Mouse (Mus musculus) midbrain, embryonic 16.5 days (tissue): ENCODE data around the gene Vps18. TPM values are rescaled to one million over a fixed set of nuclear protein-coding genes. Genes with fewer than 3 reads are reported as not detected.

ENCODE experiments used
- ATAC-seq: fragments of 200-750 bp; cut with Nextera tagmentation; 2 replicates; pipeline ENCODE4 v1.8.0; 2017; ENCODE audit warnings: moderate TSS enrichment
- H3K27ac ChIP-seq: fragments of 300-500 bp; sonication (generic); 2 replicates; pipeline ENCODE4 v1.5.1; 2014; ENCODE audit warnings: mild to moderate bottlenecking, low read length, mixed read lengths
- H3K27me3 ChIP-seq: fragments of 300-500 bp; sonication (generic); 2 replicates; pipeline ENCODE4 v1.6.1; 2014; ENCODE audit warnings: low read depth, low read length, mixed read lengths; ENCODE audit not compliant: control insufficient read depth, insufficient read depth
- H3K36me3 ChIP-seq: fragments of 300-500 bp; sonication (generic); 2 replicates; pipeline ENCODE4 v1.6.1; 2014; ENCODE audit warnings: mild to moderate bottlenecking, low read length, moderate library complexity, mixed read lengths; ENCODE audit not compliant: control insufficient read depth, insufficient read depth
- H3K4me1 ChIP-seq: fragments of 300-500 bp; sonication (generic); 2 replicates; pipeline ENCODE4 v1.6.1; 2014; ENCODE audit warnings: mild to moderate bottlenecking, low read length, mixed read lengths; ENCODE audit not compliant: control insufficient read depth, insufficient read depth
- H3K4me2 ChIP-seq: fragments of 300-500 bp; sonication (generic); 2 replicates; pipeline ENCODE4 v1.6.1; 2014; ENCODE audit warnings: mild to moderate bottlenecking, low read length, mixed read lengths
- H3K4me3 ChIP-seq: fragments of 300-500 bp; sonication (generic); 2 replicates; pipeline ENCODE4 v1.5.1; 2014; ENCODE audit warnings: low read depth, mild to moderate bottlenecking, low read length, moderate library complexity, mixed read lengths
- H3K9ac ChIP-seq: fragments of 300-500 bp; sonication (generic); 2 replicates; pipeline ENCODE4 v1.6.1; 2014; ENCODE audit warnings: low read depth, low read length, mixed read lengths
- H3K9me3 ChIP-seq: fragments of 300-500 bp; sonication (generic); replicated peaks from 2 replicates; pipeline ENCODE4 v1.6.1; 2014; ENCODE audit warnings: mild to moderate bottlenecking, low read length, mixed read lengths; ENCODE audit not compliant: control insufficient read depth, poor library complexity, severe bottlenecking
- WGBS: fragments of 180-500 bp; shearing (Covaris S2); extraction: QIAGEN DNeasy Blood & Tissue Kit; methylation state at CpG from one replicate; pipeline ENCODE4 v1.1.7; 2014; 5-methylcytosine and 5-hydroxymethylcytosine counted together
- polyA plus RNA-seq: library from polyadenylated mRNA; unstranded; fragments of >200 nt; fragmentation: Nextera tagmentation; extraction: Ambion mirVana; gene quantifications from 2 replicates; pipeline ENCODE4 v1.2.1, GENCODE M21; 2015

The Vps18 gene
- 30.2 and 31.7 TPM in 2 replicates for polyA plus RNA-seq

GRCm38 (mm10) chr2:119288270-119288882 is at the start of gene Vps18:
TSS of gene Vps18 (plus strand) at chr2:119288740.
- peak; percentile 95 for ATAC-seq
- under 1% methylated on average over 30 of the region's 31 CpGs for WGBS
- peaks cover 11% of the 10 kb centered on the region for H3K36me3 ChIP-seq

DNA sequence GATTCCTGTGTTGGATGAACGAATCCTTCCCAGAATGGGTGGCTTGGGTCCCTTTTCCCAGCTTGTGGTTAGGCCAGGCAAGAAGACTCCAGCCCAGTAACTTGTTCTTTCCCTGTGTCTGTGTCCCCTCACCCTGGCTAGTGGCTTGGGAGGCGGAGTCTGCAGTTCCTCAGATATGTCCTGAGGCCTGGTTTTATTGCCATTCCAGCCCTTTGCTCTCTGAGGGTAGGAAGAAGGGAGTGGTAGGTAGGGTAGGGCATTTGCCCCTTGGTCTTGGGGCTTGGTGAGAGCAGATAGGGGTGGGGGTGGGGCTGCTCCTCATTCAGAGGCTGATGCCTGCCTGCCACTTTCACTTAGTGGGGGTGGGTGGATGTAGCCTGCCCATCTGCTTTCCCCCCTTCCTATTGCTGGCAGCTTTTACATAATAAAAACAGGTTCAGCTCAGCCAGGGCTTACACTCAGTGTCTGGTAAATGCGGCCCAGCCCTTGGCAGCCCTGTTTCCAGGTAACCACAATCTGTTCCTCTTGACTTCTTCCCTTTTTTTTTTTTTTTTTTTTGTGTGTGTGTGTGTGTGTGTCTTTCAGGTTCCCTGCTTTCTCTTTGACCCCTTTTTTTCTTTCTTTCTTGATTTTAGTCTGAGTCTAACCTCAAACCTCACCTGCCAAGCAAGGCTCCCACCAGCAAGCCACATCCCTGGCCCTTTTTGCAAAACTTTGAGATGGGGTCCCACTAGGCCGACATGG is 48.3 kb upstream of the Vps18 start:
- Histone ChIP-seq H3K36me3 (no peaks in the 10 kb centered on the region), H3K9me3 (no peaks in the 10 kb centered on the region), H3K4me3 (no peak overlapping the region), H3K4me1 (peaks cover 11% of the 10 kb centered on the region; the same call in 1 of the 2 replicates), H3K4me2 (no peak overlapping the region), H3K9ac (no peak overlapping the region), H3K27ac (no peak overlapping the region), H3K27me3 (peaks cover 46% of the 10 kb centered on the region)
- ATAC-seq = no peak
- 77% methylated on average over 4 of the region's 4 CpGs for WGBS

More at GRCm38 (mm10) chr2:119288270-119288882, at the start of gene Vps18:
- H3K4me1 ChIP-seq = peaks cover 17% of the 10 kb centered on the region
- H3K27ac ChIP-seq = peak within 1 kb of the TSS; percentile 67
- no peaks in the 10 kb centered on the region for H3K27me3 ChIP-seq
- no peaks in the 10 kb centered on the region for H3K9me3 ChIP-seq
- peak within 1 kb of the TSS; percentile 80 for H3K4me3 ChIP-seq
- H3K4me2 ChIP-seq = peak within 1 kb of the TSS; percentile 96
- H3K9ac ChIP-seq = peak within 1 kb of the TSS; percentile 83

DNA sequence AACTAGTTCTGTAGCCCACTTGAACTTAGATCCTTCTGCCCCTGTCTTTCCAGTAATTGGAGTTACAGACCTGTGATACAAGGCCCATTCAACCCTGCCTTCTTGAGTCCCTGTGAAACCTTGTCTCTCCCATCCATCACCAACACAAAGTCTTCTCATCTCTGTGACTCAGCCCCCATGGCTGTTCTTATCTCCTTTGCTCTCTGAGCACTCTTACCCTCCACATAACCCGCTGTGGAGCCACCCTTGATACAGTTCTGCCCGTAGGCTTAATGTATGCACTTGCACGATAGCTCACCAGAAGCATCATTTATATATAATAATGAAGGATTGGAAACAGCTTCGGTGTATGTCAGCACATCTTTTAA is 47.7 kb upstream of the Vps18 start:
- Histone ChIP-seq H3K36me3 (no peaks in the 10 kb centered on the region), H3K27ac (no peak overlapping the region), H3K9ac (no peak overlapping the region), H3K4me2 (no peak overlapping the region), H3K4me1 (peaks cover 11% of the 10 kb centered on the region; the same call in 1 of the 2 replicates), H3K27me3 (peaks cover 40% of the 10 kb centered on the region), H3K4me3 (no peak overlapping the region), H3K9me3 (no peaks in the 10 kb centered on the region)
- WGBS = 89% methylated on average over 4 of the region's 4 CpGs
- ATAC-seq = no peak

- Histone ChIP-seq H3K27ac (no peak overlapping the region), H3K27me3 (peaks cover 23% of the 10 kb centered on the region), H3K9ac (no peak overlapping the region), H3K4me1 (peaks cover 3% of the 10 kb centered on the region; the same call in 1 of the 2 replicates), H3K9me3 (no peaks in the 10 kb centered on the region), H3K4me3 (no peak overlapping the region), H3K4me2 (no peak overlapping the region), H3K36me3 (no peaks in the 10 kb centered on the region)
- no peak for ATAC-seq
- 86% methylated on average over 9 of the region's 9 CpGs for WGBS
Observed at GRCm38 (mm10) chr2:119242548-119242947, 46.0 kb upstream of the Vps18 start.

GRCm38 (mm10) chr2:119245246-119245645 is 43.3 kb upstream of the Vps18 start:
- Histone ChIP-seq H3K4me1 (no peaks in the 10 kb centered on the region), H3K4me2 (no peak overlapping the region), H3K27me3 (no peaks in the 10 kb centered on the region), H3K4me3 (no peak overlapping the region), H3K36me3 (no peaks in the 10 kb centered on the region), H3K27ac (no peak overlapping the region), H3K9ac (no peak overlapping the region), H3K9me3 (no peaks in the 10 kb centered on the region)
- WGBS = 91% methylated on average over 7 of the region's 7 CpGs
- no peak for ATAC-seq

- no peak overlapping the region for H3K27ac ChIP-seq
- no peak for ATAC-seq
- no peaks in the 10 kb centered on the region for H3K9me3 ChIP-seq
- no peaks in the 10 kb centered on the region; the same call in 1 of the 2 replicates for H3K4me1 ChIP-seq
- no peak overlapping the region for H3K4me3 ChIP-seq
- no peak overlapping the region for H3K9ac ChIP-seq
- H3K36me3 ChIP-seq = no peaks in the 10 kb centered on the region
- no peak overlapping the region for H3K4me2 ChIP-seq
- no peaks in the 10 kb centered on the region for H3K27me3 ChIP-seq
- 80% methylated on average over 9 of the region's 9 CpGs for WGBS
Observed at GRCm38 (mm10) chr2:119247904-119248303, 40.6 kb upstream of the Vps18 start.

DNA sequence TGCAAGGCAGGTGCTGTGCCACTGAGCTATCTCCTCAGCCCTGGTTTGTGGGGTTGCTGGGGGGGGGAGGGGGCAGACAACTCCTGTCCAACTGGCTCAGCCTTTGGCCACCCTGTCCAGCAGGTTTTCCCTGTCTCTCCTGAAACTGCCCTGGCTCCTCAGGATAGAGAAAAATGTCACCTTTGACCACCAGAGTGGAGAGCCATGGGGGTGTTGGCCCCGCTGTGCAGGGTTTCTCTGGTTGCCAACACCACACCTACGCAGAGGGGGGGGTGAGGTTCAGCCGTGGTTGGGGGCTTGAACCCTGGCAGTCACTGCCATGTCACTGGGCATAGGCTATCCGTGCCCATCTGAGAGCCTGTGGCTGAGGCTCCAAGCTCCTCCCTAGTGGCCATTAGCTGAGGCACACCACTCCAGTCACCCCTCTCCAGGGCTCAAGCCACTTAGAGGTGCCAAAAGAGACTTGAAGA is 38.9 kb upstream of the Vps18 start:
- Histone ChIP-seq H3K4me3 (no peak overlapping the region), H3K27me3 (peaks cover 2% of the 10 kb centered on the region; the same call in 1 of the 2 replicates), H3K27ac (no peak overlapping the region), H3K36me3 (no peaks in the 10 kb centered on the region), H3K9ac (no peak overlapping the region), H3K9me3 (no peaks in the 10 kb centered on the region), H3K4me1 (no peaks in the 10 kb centered on the region; the same call in 1 of the 2 replicates), H3K4me2 (no peak overlapping the region)
- WGBS = 68% methylated on average over 4 of the region's 4 CpGs
- ATAC-seq = peak; percentile 54; the same call in 1 of the 2 replicates

GRCm38 (mm10) chr2:119250377-119250776 is 38.2 kb upstream of the Vps18 start:
- Histone ChIP-seq H3K9ac (no peak overlapping the region), H3K36me3 (no peaks in the 10 kb centered on the region), H3K27ac (no peak overlapping the region), H3K9me3 (no peaks in the 10 kb centered on the region), H3K27me3 (peaks cover 3% of the 10 kb centered on the region; the same call in 1 of the 2 replicates), H3K4me1 (no peaks in the 10 kb centered on the region; the same call in 1 of the 2 replicates), H3K4me2 (0 out of 2 replicates have a peak overlapping the region, but pooled peaks have one; percentile 8), H3K4me3 (no peak overlapping the region)
- 66% methylated on average over 5 of the region's 5 CpGs for WGBS
- ATAC-seq = no peak
